Mouse (Mus musculus) stomach, embryonic 14.5 days (tissue): ENCODE data around the gene Nmnat3. TPM values are rescaled to one million over a fixed set of nuclear protein-coding genes. Genes with fewer than 3 reads are reported as not detected.

Experiments used
- ATAC-seq: fragments of 200-750 bp; cut with Nextera tagmentation; 2 replicates; pipeline ENCODE4 v1.8.0; 2017; ENCODE audit warnings: low read depth, moderate TSS enrichment; ENCODE audit not compliant: insufficient number of reproducible peaks, insufficient read depth, low FRiP score
- H3K27ac ChIP-seq: fragments of 300-500 bp; sonication (generic); 2 replicates; pipeline ENCODE4 v1.5.1; 2014; ENCODE audit warnings: mild to moderate bottlenecking, low read length, moderate library complexity, mixed read lengths
- H3K27me3 ChIP-seq: fragments of 300-500 bp; sonication (generic); 2 replicates; pipeline ENCODE4 v1.6.1; 2014; ENCODE audit warnings: low read length, control low read depth, mixed read lengths; ENCODE audit not compliant: control insufficient read depth, insufficient read depth
- H3K36me3 ChIP-seq: fragments of 300-500 bp; sonication (generic); 2 replicates; pipeline ENCODE4 v1.6.1; 2014; ENCODE audit warnings: mild to moderate bottlenecking, control low read depth, low read length, moderate library complexity, mixed read lengths; ENCODE audit not compliant: control insufficient read depth, insufficient read depth
- H3K4me1 ChIP-seq: fragments of 300-500 bp; sonication (generic); 2 replicates; pipeline ENCODE4 v1.6.1; 2014; ENCODE audit warnings: low read length, control low read depth, mixed read lengths; ENCODE audit not compliant: control insufficient read depth, insufficient read depth
- H3K4me2 ChIP-seq: fragments of 300-500 bp; sonication (generic); replicated peaks from 2 replicates; pipeline ENCODE4 v1.6.1; 2014; ENCODE audit warnings: low read depth, low read length, control low read depth
- H3K4me3 ChIP-seq: fragments of 300-500 bp; sonication (generic); 2 replicates; pipeline ENCODE4 v1.5.1; 2014; ENCODE audit warnings: low read depth, low read length, control low read depth
- H3K9ac ChIP-seq: fragments of 300-500 bp; sonication (generic); replicated peaks from 2 replicates; pipeline ENCODE4 v1.6.1; 2014; ENCODE audit warnings: low read depth, mild to moderate bottlenecking, control low read depth, low read length, moderate library complexity, mixed read lengths
- H3K9me3 ChIP-seq: fragments of 300-500 bp; sonication (generic); 2 replicates; pipeline ENCODE4 v1.6.1; 2016; ENCODE audit warnings: low read depth, low read length, control low read depth; ENCODE audit not compliant: control insufficient read depth
- WGBS: fragments of 180-500 bp; shearing (Covaris S2); extraction: QIAGEN DNeasy Blood & Tissue Kit; methylation state at CpG from one replicate; pipeline ENCODE4 v1.1.7; 2014; 5-methylcytosine and 5-hydroxymethylcytosine counted together
- polyA plus RNA-seq: library from polyadenylated mRNA; unstranded; fragments of >200 nt; fragmentation: Nextera tagmentation; extraction: Ambion mirVana; gene quantifications from 2 replicates; pipeline ENCODE4 v1.2.1, GENCODE M21; 2014

Nmnat3 gene
- polyA plus RNA-seq, 1 experiment from 2014 or later: 8.3 TPM

- H3K4me2 ChIP-seq: no peak overlapping the region
- H3K9me3 ChIP-seq: no peaks in the 10 kb centered on the region
- no peak overlapping the region for H3K9ac ChIP-seq
- H3K36me3 ChIP-seq: no peaks in the 10 kb centered on the region
- WGBS: 81% methylated on average over 5 of the region's 5 CpGs
- no peak for ATAC-seq
- no peaks in the 10 kb centered on the region for H3K4me1 ChIP-seq
- H3K27me3 ChIP-seq: no peaks in the 10 kb centered on the region
- no peak overlapping the region for H3K27ac ChIP-seq
- H3K4me3 ChIP-seq: no peak overlapping the region
These were observed 114.4 kb downstream of the Nmnat3 start for GRCm38 (mm10) chr9:98401611-98402010.

- Histone ChIP-seq H3K27me3 (no peaks in the 10 kb centered on the region), H3K4me3 (no peak overlapping the region), H3K4me1 (no peaks in the 10 kb centered on the region), H3K36me3 (no peaks in the 10 kb centered on the region), H3K4me2 (no peak overlapping the region), H3K27ac (no peak overlapping the region), H3K9ac (no peak overlapping the region), H3K9me3 (no peaks in the 10 kb centered on the region)
- no peak for ATAC-seq
- WGBS: 64% methylated on average over 12 of the region's 12 CpGs
These were observed 120.5 kb downstream of the Nmnat3 start for GRCm38 (mm10) chr9:98407771-98408170.

- Histone ChIP-seq H3K9ac (no peak overlapping the region), H3K36me3 (no peaks in the 10 kb centered on the region), H3K4me1 (no peaks in the 10 kb centered on the region), H3K27ac (no peak overlapping the region), H3K4me3 (no peak overlapping the region), H3K9me3 (no peaks in the 10 kb centered on the region), H3K4me2 (no peak overlapping the region), H3K27me3 (no peaks in the 10 kb centered on the region)
- WGBS: 36% methylated on average over 3 of the region's 3 CpGs
- ATAC-seq: peak; percentile 18; the same call in 1 of the 2 replicates
These were observed 121.9 kb downstream of the Nmnat3 start for GRCm38 (mm10) chr9:98409137-98409536.

GRCm38 (mm10) chr9:98415427-98415826 lies 128.2 kb downstream of the Nmnat3 start:
- Histone ChIP-seq H3K27ac (no peak overlapping the region), H3K4me2 (no peak overlapping the region), H3K9me3 (no peaks in the 10 kb centered on the region), H3K4me1 (no peaks in the 10 kb centered on the region), H3K4me3 (no peak overlapping the region), H3K27me3 (no peaks in the 10 kb centered on the region), H3K9ac (no peak overlapping the region), H3K36me3 (no peaks in the 10 kb centered on the region)
- no peak for ATAC-seq
- WGBS: 80% methylated on average over 4 of the region's 4 CpGs

- Histone ChIP-seq H3K9me3 (no peaks in the 10 kb centered on the region), H3K4me2 (no peak overlapping the region), H3K4me3 (no peak overlapping the region), H3K27me3 (no peaks in the 10 kb centered on the region), H3K36me3 (no peaks in the 10 kb centered on the region), H3K9ac (no peak overlapping the region), H3K4me1 (no peaks in the 10 kb centered on the region), H3K27ac (no peak overlapping the region)
- no peak for ATAC-seq
- 47% methylated on average over 7 of the region's 7 CpGs for WGBS
These were observed 130.7 kb downstream of the Nmnat3 start for GRCm38 (mm10) chr9:98417919-98418318.

- H3K4me1 ChIP-seq: no peaks in the 10 kb centered on the region
- H3K27ac ChIP-seq: no peak overlapping the region
- H3K4me3 ChIP-seq: no peak overlapping the region
- H3K9me3 ChIP-seq: no peaks in the 10 kb centered on the region
- no peaks in the 10 kb centered on the region for H3K27me3 ChIP-seq
- no peak overlapping the region for H3K4me2 ChIP-seq
- H3K36me3 ChIP-seq: no peaks in the 10 kb centered on the region
- no peak for ATAC-seq
- 76% methylated on average over 3 of the region's 3 CpGs for WGBS
- H3K9ac ChIP-seq: no peak overlapping the region
These were observed 131.1 kb downstream of the Nmnat3 start for GRCm38 (mm10) chr9:98418346-98418745.

GRCm38 (mm10) chr9:98420666-98421065 lies 133.4 kb downstream of the Nmnat3 start:
- no peak overlapping the region for H3K4me2 ChIP-seq
- no peaks in the 10 kb centered on the region for H3K36me3 ChIP-seq
- H3K9me3 ChIP-seq: no peaks in the 10 kb centered on the region
- H3K27ac ChIP-seq: no peak overlapping the region
- H3K27me3 ChIP-seq: no peaks in the 10 kb centered on the region
- ATAC-seq: no peak
- H3K4me1 ChIP-seq: peaks cover 9% of the 10 kb centered on the region; the same call in 1 of the 2 replicates
- H3K9ac ChIP-seq: no peak overlapping the region
- 44% methylated on average over 1 of the region's 1 CpGs for WGBS
- no peak overlapping the region for H3K4me3 ChIP-seq

- no peak for ATAC-seq
- 53% methylated on average over 3 of the region's 3 CpGs for WGBS
- no peak overlapping the region for H3K4me3 ChIP-seq
- no peaks in the 10 kb centered on the region for H3K27me3 ChIP-seq
- no peak overlapping the region for H3K9ac ChIP-seq
- no peaks in the 10 kb centered on the region for H3K9me3 ChIP-seq
- peaks cover 20% of the 10 kb centered on the region for H3K4me1 ChIP-seq
- H3K36me3 ChIP-seq: no peaks in the 10 kb centered on the region
- H3K4me2 ChIP-seq: no peak overlapping the region
- no peak overlapping the region for H3K27ac ChIP-seq
These were observed 134.7 kb downstream of the Nmnat3 start for GRCm38 (mm10) chr9:98421903-98422302.

- no peak within 1 kb of the TSS for H3K9ac ChIP-seq
- H3K4me2 ChIP-seq: no peak within 1 kb of the TSS
- WGBS: 73% methylated on average over 5 of the region's 5 CpGs
- H3K4me3 ChIP-seq: no peak within 1 kb of the TSS
- no peaks in the 10 kb centered on the region for H3K36me3 ChIP-seq
- no peaks in the 10 kb centered on the region for H3K9me3 ChIP-seq
- H3K4me1 ChIP-seq: peaks cover 28% of the 10 kb centered on the region
- no peak for ATAC-seq
- no peak within 1 kb of the TSS for H3K27ac ChIP-seq
- no peaks in the 10 kb centered on the region for H3K27me3 ChIP-seq
These were observed 135.4 kb downstream of the Nmnat3 start, which contains the start of gene Rbp1 for GRCm38 (mm10) chr9:98422656-98423055. Gene Rbp1, plus strand, starts transcription at chr9:98422961.
